Mouse (Mus musculus) adrenal gland, adult (tissue): Measurements from ENCODE around the gene Begain.

Experiments
- DNase-seq, 2 experiments: peaks; one replicate each; pipeline ENCODE4 v3.0.0; 2022 to 2023; ENCODE audit warnings: low spot score in 1 of 2; ENCODE audit not compliant: inconsistent age in 2 of 2

The Begain gene

DNA sequence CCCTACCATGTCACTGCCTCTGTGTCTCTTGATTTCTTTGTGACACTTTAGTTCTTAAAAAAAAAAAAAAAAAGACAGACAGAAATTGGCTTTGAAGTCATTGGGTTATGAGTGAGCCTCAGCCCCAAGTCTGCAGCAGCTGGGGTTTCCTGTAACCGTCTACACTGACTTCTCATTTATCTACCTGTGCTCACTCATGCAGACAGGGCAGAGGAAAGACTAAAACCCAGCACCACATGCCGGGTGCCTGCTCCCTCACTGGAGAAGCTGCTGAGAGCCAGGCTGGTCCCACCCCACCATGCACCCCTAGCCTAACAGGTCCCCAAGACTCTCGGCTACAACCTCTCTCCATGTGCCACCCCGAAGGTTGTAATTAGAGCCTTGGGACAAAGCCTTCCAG is 10.3 kb downstream of the Begain start:
- no peak for DNase-seq

DNA sequence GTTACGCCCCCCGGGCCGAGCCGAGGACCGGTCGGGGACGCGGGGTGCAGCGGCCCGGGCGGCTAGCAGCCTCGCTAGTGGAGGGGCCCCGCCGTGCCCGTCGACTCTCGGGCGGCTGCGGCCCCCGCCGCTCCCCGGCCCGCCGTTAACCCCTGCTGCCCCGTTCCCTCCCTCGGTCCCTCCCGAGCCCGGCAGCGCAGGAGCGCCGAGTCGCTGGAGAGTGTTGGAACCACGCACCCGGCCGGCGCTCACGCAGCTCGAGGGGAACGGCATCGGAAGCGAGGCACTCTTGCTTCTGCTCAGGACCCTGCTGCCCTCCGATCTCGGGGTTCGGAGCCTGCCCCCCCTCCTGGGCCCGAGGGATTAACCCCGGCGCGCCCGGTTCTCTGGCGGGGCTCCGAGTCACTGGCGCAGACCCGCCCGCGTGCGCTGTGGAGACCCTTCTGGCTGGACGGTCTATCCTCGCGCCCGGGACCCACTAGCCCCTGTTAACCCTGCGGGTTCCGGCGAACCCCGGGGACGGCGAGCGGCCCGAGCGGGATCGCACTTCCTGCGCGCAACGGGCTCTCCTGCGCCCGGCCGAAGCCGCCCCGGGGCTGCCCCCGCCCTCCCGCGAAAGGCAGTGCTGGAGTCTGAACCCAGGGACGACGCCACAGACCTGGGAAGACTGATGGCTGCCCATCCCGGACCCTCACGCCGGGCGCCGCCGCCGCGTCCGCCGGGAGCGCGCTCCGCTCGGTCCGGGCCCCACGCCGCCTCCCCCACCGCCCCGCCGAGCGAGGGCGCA is 14.8 kb downstream of the Begain start:
- peak in 1 of 2 experiments; percentile 38 for DNase-seq

DNA sequence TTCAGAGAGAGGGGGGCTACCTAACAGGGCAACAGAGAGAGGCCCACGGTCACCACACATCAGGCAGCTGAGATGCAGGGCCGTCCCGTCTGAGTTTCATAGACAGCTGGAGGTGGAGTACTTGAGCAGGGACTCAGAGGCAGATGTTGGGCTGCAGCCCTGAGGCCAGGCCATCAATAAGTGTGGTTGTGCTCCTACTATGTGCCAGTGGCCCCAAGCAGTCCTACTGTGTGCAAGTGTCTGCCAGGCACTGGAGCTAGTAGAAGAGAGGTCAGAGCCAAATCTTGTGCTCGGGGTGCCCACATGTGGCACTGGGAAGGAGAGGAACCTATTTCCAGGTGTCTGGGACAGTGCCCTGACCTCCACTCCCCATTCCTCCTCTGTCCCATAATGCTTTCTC is 18.1 kb downstream of the Begain start:
- DNase-seq, result no peak

DNA sequence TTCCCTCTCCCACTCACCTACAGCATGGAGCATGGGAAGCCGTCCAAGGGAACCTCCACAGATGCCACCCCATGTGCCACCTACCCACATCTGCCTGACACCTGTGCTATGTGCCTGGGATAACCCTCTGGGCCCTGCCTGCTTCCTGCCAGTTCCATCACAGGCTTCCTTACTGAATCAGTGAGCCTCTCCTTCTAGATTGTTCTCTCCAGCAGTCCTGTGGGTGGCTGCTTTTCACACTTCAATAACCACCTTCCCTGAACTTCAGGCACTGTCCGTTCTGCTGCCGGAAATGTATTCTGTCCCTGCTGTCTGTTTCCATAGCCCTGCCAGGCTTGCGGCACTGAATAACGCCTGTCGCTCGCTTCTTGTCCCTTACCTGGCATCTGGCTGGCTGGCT is 22.4 kb downstream of the Begain start:
- DNase-seq, result no peak

GRCm38 (mm10) chr12:109044497-109044896 is 23.5 kb downstream of the Begain start:
- peak; percentile 16 to 66 for DNase-seq

GRCm38 (mm10) chr12:109039311-109039710 is 28.7 kb downstream of the Begain start:
- DNase-seq, result no peak

DNA sequence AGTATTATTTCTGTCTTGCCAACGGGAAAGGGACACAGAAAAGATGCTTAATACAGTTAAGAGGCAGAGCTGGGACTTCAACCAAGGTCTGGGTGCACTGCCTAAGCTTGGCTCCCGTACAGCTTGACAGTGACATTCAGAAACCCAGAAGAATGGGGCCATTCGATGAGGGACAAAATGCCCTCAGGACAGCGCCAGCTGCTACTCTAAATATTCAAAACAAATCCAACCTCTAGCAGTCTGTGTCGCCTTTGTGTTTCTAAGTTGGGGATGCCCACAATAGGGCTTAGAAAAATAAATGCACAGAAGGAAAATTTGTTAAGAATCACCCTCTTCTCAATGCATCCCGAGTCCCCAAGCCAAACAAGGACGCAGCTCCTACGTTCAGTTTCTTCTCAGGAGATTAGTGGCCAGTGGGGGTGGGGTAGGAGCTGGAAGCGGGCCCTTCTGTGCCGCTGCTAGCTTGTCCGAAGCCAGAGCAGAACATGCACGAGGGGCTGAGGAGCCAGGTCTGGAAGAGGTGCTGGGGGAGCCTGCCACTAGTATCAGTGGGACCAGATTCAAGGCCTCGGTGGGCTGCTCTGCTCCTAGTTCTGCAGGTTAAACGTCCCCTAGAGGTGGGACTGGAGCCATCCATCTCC is 29.7 kb downstream of the Begain start:
- DNase-seq, result no peak

DNA sequence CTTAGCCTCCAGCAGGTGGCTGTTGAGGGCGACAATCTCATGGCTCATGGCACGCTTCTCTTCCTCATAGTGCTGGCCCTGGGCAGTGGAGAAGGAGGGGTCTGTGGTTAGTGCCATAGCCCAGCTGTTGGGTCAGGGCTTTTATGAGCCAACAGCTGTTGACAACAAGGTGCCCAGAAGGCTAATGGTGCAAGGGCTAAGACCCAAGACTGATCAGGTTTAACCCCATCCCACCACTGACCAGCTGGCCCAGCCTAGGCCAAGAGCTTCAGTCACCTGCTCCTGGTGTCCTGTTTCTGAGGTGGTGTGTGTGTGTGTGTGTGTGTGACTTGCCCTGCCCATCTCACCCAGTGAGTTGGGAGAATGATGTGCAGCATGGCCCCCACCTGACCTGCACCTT is 31.0 kb downstream of the Begain start:
- no peak for DNase-seq

DNA sequence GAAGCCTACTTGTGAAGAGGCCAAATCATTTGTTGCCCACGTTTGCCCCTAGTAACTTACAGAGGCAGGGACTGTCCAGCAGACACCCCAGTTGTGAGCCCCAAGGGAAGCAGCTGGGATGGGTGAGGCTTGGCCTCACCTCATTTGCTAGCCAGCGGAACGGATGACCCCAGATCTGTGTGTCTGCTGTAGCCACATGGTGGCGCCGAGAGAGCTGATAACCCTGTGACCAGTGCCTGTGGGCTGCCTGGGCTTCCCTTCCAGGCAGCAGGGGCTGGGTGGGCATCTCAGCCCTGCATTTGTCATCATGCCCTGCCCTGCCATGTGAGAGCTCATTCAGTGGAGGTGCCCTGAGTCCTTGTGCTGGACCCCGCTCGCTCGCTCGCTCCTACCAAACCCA is 44.2 kb downstream of the Begain start:
- no peak for DNase-seq

- no peak for DNase-seq
Measured at GRCm38 (mm10) chr12:109022966-109023365, 45.1 kb downstream of the Begain start.

DNA sequence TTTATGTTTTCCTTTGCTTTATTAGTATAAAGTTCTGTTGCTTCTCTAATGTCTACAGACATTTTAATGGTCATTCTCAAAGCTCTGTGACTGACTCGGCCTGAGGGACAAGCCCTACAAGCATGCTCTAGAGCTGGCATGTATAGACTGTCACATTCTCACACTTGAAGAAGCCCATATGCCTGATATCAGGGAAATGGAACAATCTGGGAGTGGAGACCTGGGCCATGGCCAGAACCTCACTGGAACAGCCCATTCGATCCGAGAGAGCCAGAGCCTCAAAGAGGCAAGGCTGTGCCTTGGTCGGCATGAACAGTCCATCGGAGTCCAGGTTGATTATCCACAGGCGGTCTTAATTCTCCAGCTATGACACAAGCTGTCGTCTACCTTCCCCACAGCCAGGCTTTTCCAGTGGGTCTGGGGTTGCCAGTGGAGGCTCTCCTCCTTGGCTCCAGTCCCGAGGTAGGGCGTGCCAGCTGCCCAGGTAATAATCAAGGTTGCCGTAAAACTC is 45.8 kb downstream of the Begain start:
- no peak for DNase-seq

GRCm38 (mm10) chr12:109010070-109010649 is 57.9 kb downstream of the Begain start:
- no peak for DNase-seq

DNA sequence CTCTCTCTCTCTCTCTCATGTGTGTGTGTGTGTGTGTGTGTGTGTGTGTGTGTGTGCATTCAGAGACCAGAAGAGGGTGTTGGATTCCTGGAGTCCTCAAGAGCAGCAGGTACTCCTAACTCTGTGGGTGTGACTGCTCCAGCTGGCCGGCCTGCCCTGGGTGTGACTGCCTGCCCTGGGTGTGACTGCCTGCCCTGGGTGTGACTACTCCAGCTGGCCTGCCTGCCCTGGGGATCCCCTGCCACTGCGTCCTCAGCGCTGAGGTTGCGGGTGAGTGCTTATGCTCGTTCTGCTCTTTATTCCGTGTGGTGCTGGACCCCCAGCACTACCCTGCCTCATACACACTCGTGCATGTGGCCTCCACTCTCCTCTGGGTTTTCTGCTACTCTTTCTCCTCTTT is 65.0 kb downstream of the Begain start:
- DNase-seq, result no peak

GRCm38 (mm10) chr12:108997249-108997648 is 70.8 kb downstream of the Begain start:
- DNase-seq, result no peak

DNA sequence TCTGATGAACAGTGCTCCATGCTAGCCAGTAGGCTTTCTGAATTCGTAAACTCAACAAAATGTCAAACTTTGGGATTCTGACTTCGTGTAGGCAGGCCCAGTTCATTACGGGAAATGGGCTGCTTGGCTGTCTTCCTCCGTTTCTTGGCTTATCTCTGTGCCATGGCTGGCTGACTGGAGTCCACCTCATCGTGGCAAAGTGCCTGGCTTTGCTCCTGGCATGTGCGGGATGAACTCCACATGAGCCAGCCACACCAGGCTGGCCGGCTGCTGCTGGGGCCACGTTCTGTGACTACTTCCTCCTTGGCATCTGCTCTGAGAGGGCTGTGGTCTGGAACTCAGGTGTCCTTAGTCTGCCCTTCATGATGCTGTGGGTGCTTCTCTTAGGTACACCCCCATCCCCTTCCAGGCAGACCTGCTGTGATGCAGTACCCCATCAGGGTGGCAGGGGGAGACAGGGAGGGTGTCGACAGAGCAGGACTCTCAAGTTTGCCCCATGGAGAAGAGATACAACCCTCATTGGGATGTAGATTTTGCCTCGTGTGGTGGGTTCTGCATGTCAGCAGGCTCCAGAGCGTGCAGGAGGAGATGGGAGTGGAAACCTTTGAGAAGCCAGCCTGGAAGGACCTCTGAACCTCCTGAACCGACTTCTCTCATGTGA is 71.9 kb downstream of the Begain start:
- DNase-seq, result no peak

- DNase-seq, result peak; percentile 74 to 90
Measured at GRCm38 (mm10) chr12:108994436-108995031, 73.5 kb downstream of the Begain start.

GRCm38 (mm10) chr12:108993046-108993445 is 75.0 kb downstream of the Begain start:
- DNase-seq, result no peak

- peak in 1 of 2 experiments; percentile 51 for DNase-seq
Measured at GRCm38 (mm10) chr12:108990425-108990824, 77.6 kb downstream of the Begain start.

- DNase-seq, result no peak
Measured at GRCm38 (mm10) chr12:108987448-108987847, 80.6 kb downstream of the Begain start.

GRCm38 (mm10) chr12:108985025-108985424 is 83.0 kb downstream of the Begain start:
- DNase-seq, result no peak

DNA sequence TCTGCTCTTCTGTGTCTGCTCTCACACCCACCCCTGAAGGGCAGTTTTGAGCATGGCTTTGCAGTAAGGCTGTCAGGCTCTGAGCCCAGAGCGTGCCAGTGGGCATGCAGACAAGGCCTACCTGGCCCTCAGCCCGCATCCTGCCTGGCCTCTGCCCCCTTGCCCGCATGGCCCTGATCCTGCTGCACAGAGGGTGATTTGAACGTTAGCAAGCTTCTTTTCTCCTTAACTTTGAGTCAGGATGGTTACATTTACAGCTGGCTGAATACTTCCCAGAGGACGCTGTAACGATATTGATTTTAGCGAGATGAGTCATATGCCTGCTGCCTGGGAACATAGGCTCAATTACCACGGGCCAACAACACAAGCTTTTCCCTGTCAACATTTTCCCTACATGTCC is 83.5 kb downstream of the Begain start:
- peak in 1 of 2 experiments; percentile 46 for DNase-seq
